Mouse (Mus musculus) erythroblast, embryonic 14.5 days (primary cell): ENCODE measurements around the gene Gm17571.

Experiments
- GATA1 ChIP-seq: IDR thresholded peaks from 2 replicates; pipeline ENCODE4 v1.6.1; 2012; ENCODE audit warnings: low read length, inconsistent platforms, mixed read lengths
- TAL1 ChIP-seq: IDR thresholded peaks from 3 replicates; pipeline ENCODE4 v1.6.1; 2012; ENCODE audit warnings: low read length, inconsistent platforms, mixed read lengths

DNA sequence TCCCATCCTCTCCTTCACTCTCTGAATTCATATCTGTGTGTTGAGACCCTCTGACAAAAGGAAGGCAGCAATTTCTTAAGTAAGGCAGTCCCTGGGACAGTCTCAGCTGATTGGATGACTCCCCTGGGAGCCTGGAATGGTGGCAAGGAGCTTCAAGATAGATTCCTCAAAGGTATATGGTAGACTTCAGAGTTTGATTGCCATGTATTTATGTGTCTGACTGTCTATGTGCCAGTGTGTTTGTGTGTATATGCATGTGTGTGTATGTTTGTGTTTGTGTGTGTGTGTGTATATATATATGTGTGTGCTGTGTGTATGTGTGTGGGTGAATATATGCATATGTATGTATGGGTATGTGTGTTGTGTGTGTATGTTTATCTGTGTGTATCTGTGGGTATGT is 15.8 kb downstream of the Gm17571 start:
- no peak for TF ChIP-seq GATA1
- TF ChIP-seq TAL1: no peak
